Mouse (Mus musculus): Measurements from ENCODE around the gene BC035044. TPM values are rescaled to one million over a fixed set of nuclear protein-coding genes. Genes with fewer than 3 reads are reported as not detected.

The BC035044 gene
- polyA plus RNA-seq, 1 experiment from 2014 or later = 0.67 TPM

GRCm38 (mm10) chr6:128854024-128854820 lies 36.7 kb downstream of the BC035044 start:
- H3K27ac ChIP-seq (ENCODE audit: low read depth, low read length) = no peak overlapping the region
- no peak overlapping the region for H3K4me3 ChIP-seq (ENCODE audit: low read depth, low read length)

GRCm38 (mm10) chr6:128852766-128853165 lies 38.2 kb downstream of the BC035044 start:
- DNase-seq (ENCODE audit: low spot score, missing footprints) (peak; percentile 67), ATAC-seq (ENCODE audit: low FRiP score) (no peak)
- no peak overlapping the region for H3K9ac ChIP-seq (ENCODE audit: low read length)
- no peak overlapping the region for H3K4me3 ChIP-seq (ENCODE audit: low read depth, low read length)
- WGBS = 86% methylated on average over 3 of the region's 3 CpGs
- H3K4me1 ChIP-seq (ENCODE audit: control insufficient read depth, insufficient read depth, low read length) = no peaks in the 10 kb centered on the region
- H3K27me3 ChIP-seq (ENCODE audit: control insufficient read depth, insufficient read depth, low read length) = no peaks in the 10 kb centered on the region
- H3K4me2 ChIP-seq = no peak overlapping the region
- no peaks in the 10 kb centered on the region for H3K9me3 ChIP-seq (ENCODE audit: control insufficient read depth, low read length)
- no peak overlapping the region for H3K27ac ChIP-seq (ENCODE audit: low read depth, low read length)
- H3K36me3 ChIP-seq (ENCODE audit: control insufficient read depth, insufficient read depth, low read length) = no peaks in the 10 kb centered on the region

More at GRCm38 (mm10) chr6:128854024-128854820, 36.7 kb downstream of the BC035044 start:
- H3K27me3 ChIP-seq (ENCODE audit: control insufficient read depth, insufficient read depth, low read length) = no peaks in the 10 kb centered on the region
- 40% methylated on average over 12 of the region's 12 CpGs for WGBS
- peak overlapping the region; percentile 25; the same call in 1 of the 2 replicates for H3K9ac ChIP-seq (ENCODE audit: low read length)
- no peaks in the 10 kb centered on the region for H3K9me3 ChIP-seq (ENCODE audit: control insufficient read depth, low read length)
- peak; percentile 92 for DNase-seq (ENCODE audit: low spot score, missing footprints)
- 0 out of 2 replicates have a peak overlapping the region, but pooled peaks have one; percentile 11 for H3K4me2 ChIP-seq
- no peaks in the 10 kb centered on the region for H3K4me1 ChIP-seq (ENCODE audit: control insufficient read depth, insufficient read depth, low read length)
- ATAC-seq (ENCODE audit: low FRiP score) = peak; percentile 86
- no peaks in the 10 kb centered on the region for H3K36me3 ChIP-seq (ENCODE audit: control insufficient read depth, insufficient read depth, low read length)

- ATAC-seq (ENCODE audit: low FRiP score) (no peak), DNase-seq (ENCODE audit: low spot score, missing footprints) (peak; percentile 54)
- Histone ChIP-seq H3K27ac (ENCODE audit: low read depth, low read length) (no peak overlapping the region), H3K36me3 (ENCODE audit: control insufficient read depth, insufficient read depth, low read length) (no peaks in the 10 kb centered on the region), H3K4me3 (ENCODE audit: low read depth, low read length) (no peak overlapping the region), H3K9me3 (ENCODE audit: control insufficient read depth, low read length) (no peaks in the 10 kb centered on the region), H3K4me1 (ENCODE audit: control insufficient read depth, insufficient read depth, low read length) (no peaks in the 10 kb centered on the region), H3K4me2 (no peak overlapping the region), H3K9ac (ENCODE audit: low read length) (no peak overlapping the region), H3K27me3 (ENCODE audit: control insufficient read depth, insufficient read depth, low read length) (no peaks in the 10 kb centered on the region)
- 83% methylated on average over 2 of the region's 2 CpGs for WGBS
These were observed 39.8 kb downstream of the BC035044 start for GRCm38 (mm10) chr6:128851151-128851550.

GRCm38 (mm10) chr6:128850671-128851070 lies 40.3 kb downstream of the BC035044 start:
- H3K4me3 ChIP-seq (ENCODE audit: low read depth, low read length) = no peak overlapping the region
- H3K36me3 ChIP-seq (ENCODE audit: control insufficient read depth, insufficient read depth, low read length) = no peaks in the 10 kb centered on the region
- no peak for ATAC-seq (ENCODE audit: low FRiP score)
- no peak for DNase-seq (ENCODE audit: low spot score, missing footprints)
- 72% methylated on average over 2 of the region's 2 CpGs for WGBS
- no peaks in the 10 kb centered on the region for H3K4me1 ChIP-seq (ENCODE audit: control insufficient read depth, insufficient read depth, low read length)
- H3K9ac ChIP-seq (ENCODE audit: low read length) = no peak overlapping the region
- H3K9me3 ChIP-seq (ENCODE audit: control insufficient read depth, low read length) = no peaks in the 10 kb centered on the region
- H3K27ac ChIP-seq (ENCODE audit: low read depth, low read length) = no peak overlapping the region
- H3K27me3 ChIP-seq (ENCODE audit: control insufficient read depth, insufficient read depth, low read length) = no peaks in the 10 kb centered on the region
- H3K4me2 ChIP-seq = no peak overlapping the region

- 55% methylated on average over 2 of the region's 2 CpGs for WGBS
- H3K27ac ChIP-seq (ENCODE audit: low read depth, low read length) = no peak overlapping the region
- DNase-seq (ENCODE audit: low spot score, missing footprints) (peak; percentile 94), ATAC-seq (ENCODE audit: low FRiP score) (0 out of 2 replicates have a peak, but pooled peaks have one; percentile 17)
- H3K4me1 ChIP-seq (ENCODE audit: control insufficient read depth, insufficient read depth, low read length) = no peaks in the 10 kb centered on the region
- no peaks in the 10 kb centered on the region for H3K27me3 ChIP-seq (ENCODE audit: control insufficient read depth, insufficient read depth, low read length)
- no peak overlapping the region for H3K4me2 ChIP-seq
- H3K36me3 ChIP-seq (ENCODE audit: control insufficient read depth, insufficient read depth, low read length) = no peaks in the 10 kb centered on the region
- H3K4me3 ChIP-seq (ENCODE audit: low read depth, low read length) = no peak overlapping the region
- no peak overlapping the region for H3K9ac ChIP-seq (ENCODE audit: low read length)
- H3K9me3 ChIP-seq (ENCODE audit: control insufficient read depth, low read length) = no peaks in the 10 kb centered on the region
These were observed 41.0 kb downstream of the BC035044 start for GRCm38 (mm10) chr6:128849902-128850301.

- no peak overlapping the region for H3K9ac ChIP-seq (ENCODE audit: low read length)
- no peak overlapping the region for H3K27ac ChIP-seq (ENCODE audit: low read depth, low read length)
- H3K36me3 ChIP-seq (ENCODE audit: control insufficient read depth, insufficient read depth, low read length) = no peaks in the 10 kb centered on the region
- 93% methylated on average over 4 of the region's 4 CpGs for WGBS
- no peak overlapping the region for H3K4me3 ChIP-seq (ENCODE audit: low read depth, low read length)
- H3K9me3 ChIP-seq (ENCODE audit: control insufficient read depth, low read length) = no peaks in the 10 kb centered on the region
- H3K4me1 ChIP-seq (ENCODE audit: control insufficient read depth, insufficient read depth, low read length) = no peaks in the 10 kb centered on the region; the same call in 1 of the 2 replicates
- no peaks in the 10 kb centered on the region for H3K27me3 ChIP-seq (ENCODE audit: control insufficient read depth, insufficient read depth, low read length)
- ATAC-seq (ENCODE audit: low FRiP score) (no peak), DNase-seq (ENCODE audit: low spot score, missing footprints) (peak; percentile 10)
- H3K4me2 ChIP-seq = no peak overlapping the region
These were observed 43.5 kb downstream of the BC035044 start for GRCm38 (mm10) chr6:128847401-128847800.

- Histone ChIP-seq H3K9me3 (ENCODE audit: control insufficient read depth, low read length) (no peaks in the 10 kb centered on the region), H3K9ac (ENCODE audit: low read length) (no peak overlapping the region), H3K36me3 (ENCODE audit: control insufficient read depth, insufficient read depth, low read length) (no peaks in the 10 kb centered on the region), H3K27me3 (ENCODE audit: control insufficient read depth, insufficient read depth, low read length) (no peaks in the 10 kb centered on the region), H3K4me2 (no peak overlapping the region), H3K27ac (ENCODE audit: low read depth, low read length) (no peak overlapping the region), H3K4me3 (ENCODE audit: low read depth, low read length) (no peak overlapping the region), H3K4me1 (ENCODE audit: control insufficient read depth, insufficient read depth, low read length) (peaks cover 3% of the 10 kb centered on the region)
- WGBS = 65% methylated on average over 6 of the region's 9 CpGs
- ATAC-seq (ENCODE audit: low FRiP score) (no peak), DNase-seq (ENCODE audit: low spot score, missing footprints) (peak; percentile 53)
These were observed 44.9 kb downstream of the BC035044 start for GRCm38 (mm10) chr6:128845998-128846542.

- peaks cover 3% of the 10 kb centered on the region for H3K4me1 ChIP-seq (ENCODE audit: control insufficient read depth, insufficient read depth, low read length)
- H3K27me3 ChIP-seq (ENCODE audit: control insufficient read depth, insufficient read depth, low read length) = no peaks in the 10 kb centered on the region
- no peaks in the 10 kb centered on the region for H3K9me3 ChIP-seq (ENCODE audit: control insufficient read depth, low read length)
- no peaks in the 10 kb centered on the region for H3K36me3 ChIP-seq (ENCODE audit: control insufficient read depth, insufficient read depth, low read length)
- no peak overlapping the region; the same call in 1 of the 2 replicates for H3K27ac ChIP-seq (ENCODE audit: low read depth, low read length)
- peak overlapping the region; percentile 4; the same call in 1 of the 2 replicates for H3K4me3 ChIP-seq (ENCODE audit: low read depth, low read length)
- DNase-seq (ENCODE audit: low spot score, missing footprints) = peak; percentile 99
- H3K9ac ChIP-seq (ENCODE audit: low read length) = no peak overlapping the region
- no peak overlapping the region for H3K4me2 ChIP-seq
- 29% methylated on average over 7 of the region's 7 CpGs for WGBS
- peak; percentile 31 for ATAC-seq (ENCODE audit: low FRiP score)
These were observed 45.5 kb downstream of the BC035044 start for GRCm38 (mm10) chr6:128845319-128845979.
